In the genomic region with DNA sequence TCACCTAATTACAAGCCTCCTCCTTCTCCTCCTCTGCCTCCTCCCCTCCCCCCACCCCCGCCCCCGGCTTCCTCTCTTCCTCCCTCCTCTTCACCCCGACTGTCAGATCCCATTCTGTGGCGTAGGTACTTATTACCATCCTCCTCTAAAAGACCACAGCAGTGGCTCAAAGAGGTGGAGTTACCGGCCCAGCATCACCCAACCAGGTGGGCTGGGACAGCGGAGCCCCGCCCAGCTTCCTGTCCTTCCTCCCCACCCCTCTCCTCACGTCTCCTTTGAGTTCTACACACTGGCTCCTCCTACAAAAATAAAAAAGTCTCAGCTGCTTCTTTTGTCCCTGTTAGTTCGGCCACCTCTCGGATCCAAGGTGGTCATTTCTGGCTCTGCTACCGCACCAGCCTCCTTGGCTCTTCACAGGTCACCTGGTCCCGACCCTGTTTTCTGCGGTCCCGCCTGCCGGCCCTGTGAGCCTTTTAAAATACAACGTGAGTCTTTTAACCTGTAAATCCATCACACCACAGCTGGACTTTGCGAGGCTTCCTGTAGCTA, we compare ENCODE assay signal across 8 mouse cellular contexts. TPM values are rescaled to one million over a fixed set of nuclear protein-coding genes. Genes with fewer than 3 reads are reported as not detected.
DNase-seq lines count a peak whose midpoint lies in the region; ATAC-seq lines count a peak whose summit lies in the region.

No protein-coding gene starts in this region.

- no peaks in the 10 kb centered on the region for H3K9me3 ChIP-seq in forebrain, embryonic 15.5 days
- H3K9me3 ChIP-seq in midbrain, embryonic 16.5 days (replicated peaks; ENCODE audit: control insufficient read depth, low read length, poor library complexity, severe bottlenecking): no peaks in the 10 kb centered on the region

- peak overlapping the region; percentile 14 for H3K4me2 ChIP-seq in forebrain, embryonic 15.5 days (replicated peaks)
- H3K4me2 ChIP-seq in midbrain, embryonic 16.5 days (ENCODE audit: low read length): peak overlapping the region; percentile 42

- H3K27ac ChIP-seq in forebrain, embryonic 15.5 days (replicated peaks): no peak overlapping the region
- H3K27ac ChIP-seq in midbrain, embryonic 16.5 days (ENCODE audit: low read length): no peak overlapping the region

- peak; percentile 39 to 52 for DNase-seq in spleen, postnatal 36 days (ENCODE audit: low spot score in 2 of 2)
- DNase-seq in spleen, postnatal 4 days (ENCODE audit: low spot score in 2 of 2): no peak
- DNase-seq in kidney, postnatal 25 days: peak; percentile 32 to 70
- DNase-seq in urinary bladder, postnatal 25 days (ENCODE audit: low spot score): no peak
- no peak for DNase-seq in adrenal gland, postnatal 10 days
- no peak for DNase-seq in cerebellum, adult 18-20 months

- no peaks in the 10 kb centered on the region for H3K36me3 ChIP-seq in forebrain, embryonic 15.5 days
- H3K36me3 ChIP-seq in midbrain, embryonic 16.5 days (ENCODE audit: control insufficient read depth, insufficient read depth, low read length): no peaks in the 10 kb centered on the region

- H3K27me3 ChIP-seq in forebrain, embryonic 15.5 days: peaks cover 9% of the 10 kb centered on the region
- no peaks in the 10 kb centered on the region for H3K27me3 ChIP-seq in midbrain, embryonic 16.5 days (ENCODE audit: control insufficient read depth, insufficient read depth, low read depth, low read length)

- WGBS in forebrain, embryonic 15.5 days: 5% methylated on average over 17 of the region's 17 CpGs
- 7% methylated on average over 14 of the region's 17 CpGs for WGBS in midbrain, embryonic 16.5 days

- no peak for ATAC-seq in forebrain, embryonic 15.5 days (replicated peaks)
- peak; percentile 50 for ATAC-seq in midbrain, embryonic 16.5 days

- peak overlapping the region; percentile 4; the same call in 1 of the 2 replicates for H3K4me3 ChIP-seq in forebrain, embryonic 15.5 days
- no peak overlapping the region for H3K4me3 ChIP-seq in midbrain, embryonic 16.5 days (ENCODE audit: low read depth, low read length)

- no peak overlapping the region for H3K9ac ChIP-seq in forebrain, embryonic 15.5 days (replicated peaks)
- H3K9ac ChIP-seq in midbrain, embryonic 16.5 days (ENCODE audit: low read depth, low read length): no peak overlapping the region

- peaks cover 38% of the 10 kb centered on the region for H3K4me1 ChIP-seq in forebrain, embryonic 15.5 days
- peaks cover 26% of the 10 kb centered on the region for H3K4me1 ChIP-seq in midbrain, embryonic 16.5 days (ENCODE audit: control insufficient read depth, insufficient read depth, low read length)

RNA-seq across cellular contexts. Expression of a gene that starts 6.0 kb away (rescaled TPM):
- 2.6 and 2.8 TPM in 2 replicates for polyA plus RNA-seq in forebrain, embryonic 15.5 days (2015; fragmentation: Nextera tagmentation; extraction: Ambion mirVana)
- polyA plus RNA-seq in midbrain, embryonic 16.5 days (2015; fragmentation: Nextera tagmentation; extraction: Ambion mirVana): 5.9 and 6.2 TPM in 2 replicates
- total RNA-seq in adrenal gland, postnatal 10 days (2021): 10 to 100 TPM; 19.5 to 34.9 TPM

RNA-seq across cellular contexts. Expression of a gene that starts 9.0 kb away (rescaled TPM):
- polyA plus RNA-seq in forebrain, embryonic 15.5 days (2015; fragmentation: Nextera tagmentation; extraction: Ambion mirVana): 48.0 and 53.1 TPM in 2 replicates
- polyA plus RNA-seq in midbrain, embryonic 16.5 days (2015; fragmentation: Nextera tagmentation; extraction: Ambion mirVana): 85.5 and 130 TPM in 2 replicates
- total RNA-seq in adrenal gland, postnatal 10 days (2021): 1 to 10 TPM; 3.6 to 7.8 TPM

RNA-seq across cellular contexts. Expression of a gene that starts 25.5 kb away (rescaled TPM):
- not detected in 2 replicates for polyA plus RNA-seq in forebrain, embryonic 15.5 days (2015; fragmentation: Nextera tagmentation; extraction: Ambion mirVana)
- not detected in 2 replicates for polyA plus RNA-seq in midbrain, embryonic 16.5 days (2015; fragmentation: Nextera tagmentation; extraction: Ambion mirVana)
- total RNA-seq in adrenal gland, postnatal 10 days (2021): not detected

RNA-seq across cellular contexts. Expression of a gene that starts 58.7 kb away (rescaled TPM):
- 15.3 and 17.2 TPM in 2 replicates for polyA plus RNA-seq in forebrain, embryonic 15.5 days (2015; fragmentation: Nextera tagmentation; extraction: Ambion mirVana)
- 27.0 and 28.0 TPM in 2 replicates for polyA plus RNA-seq in midbrain, embryonic 16.5 days (2015; fragmentation: Nextera tagmentation; extraction: Ambion mirVana)
- total RNA-seq in adrenal gland, postnatal 10 days (2021): 10 to 100 TPM; 26.9 to 29.6 TPM

RNA-seq across cellular contexts. Expression of a gene that starts 58.7 kb away (rescaled TPM):
- 106 and 115 TPM in 2 replicates for polyA plus RNA-seq in forebrain, embryonic 15.5 days (2015; fragmentation: Nextera tagmentation; extraction: Ambion mirVana)
- 111 and 116 TPM in 2 replicates for polyA plus RNA-seq in midbrain, embryonic 16.5 days (2015; fragmentation: Nextera tagmentation; extraction: Ambion mirVana)
- 10 to 100 TPM; 63.8 to 68.1 TPM for total RNA-seq in adrenal gland, postnatal 10 days (2021)

Comparison
In these comparisons a context has a peak if more than half of its experiments do, and no peak if none do; other contexts are left out.
1. DNase-seq: peak in spleen, postnatal 36 days (2 of 2) and kidney, postnatal 25 days (2 of 2); none in spleen, postnatal 4 days (0 of 2), urinary bladder, postnatal 25 days (single experiment), adrenal gland, postnatal 10 days (single experiment) and cerebellum, adult 18-20 months (0 of 2).